Mouse (Mus musculus) mouse trophoblast stem cell (cell line): ENCODE results near the gene Defb43.

Experiments used
- in situ Hi-C, 2 experiments: fragments of 300-500 bp; cut with MseI, MboI; formaldehyde crosslinking; loops; 2 replicates in 1 of 2; 3 replicates in 1 of 2; pipeline ENCODE4 v1.15.1; 2025

The Defb43 gene

GRCm38 (mm10) chr14:63011471-63011870, at the start of gene Defb43:
Gene Defb43, plus strand, starts transcription at chr14:63011771.
- in situ Hi-C loops, result no loop called here

DNA sequence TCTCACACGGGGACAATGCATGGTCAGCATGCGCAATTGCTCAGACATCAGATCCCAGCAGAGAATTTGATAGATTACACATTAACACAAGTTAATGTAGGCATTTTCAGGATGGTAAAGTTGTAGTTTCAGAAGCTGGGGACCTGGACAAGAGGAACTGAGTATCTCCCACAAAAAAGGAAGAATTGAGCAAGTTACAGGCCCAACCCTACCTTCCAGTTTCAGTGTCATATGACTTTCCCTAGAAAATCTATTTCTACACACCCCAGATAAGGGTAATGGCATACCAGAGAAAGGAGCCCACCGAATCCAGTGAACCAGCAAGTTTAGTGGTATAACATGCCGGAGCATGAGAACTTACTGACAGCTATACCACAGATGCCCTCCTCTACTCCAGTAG, 47.9 kb upstream of the Defb43 start:
- in situ Hi-C loops, result no loop called here

DNA sequence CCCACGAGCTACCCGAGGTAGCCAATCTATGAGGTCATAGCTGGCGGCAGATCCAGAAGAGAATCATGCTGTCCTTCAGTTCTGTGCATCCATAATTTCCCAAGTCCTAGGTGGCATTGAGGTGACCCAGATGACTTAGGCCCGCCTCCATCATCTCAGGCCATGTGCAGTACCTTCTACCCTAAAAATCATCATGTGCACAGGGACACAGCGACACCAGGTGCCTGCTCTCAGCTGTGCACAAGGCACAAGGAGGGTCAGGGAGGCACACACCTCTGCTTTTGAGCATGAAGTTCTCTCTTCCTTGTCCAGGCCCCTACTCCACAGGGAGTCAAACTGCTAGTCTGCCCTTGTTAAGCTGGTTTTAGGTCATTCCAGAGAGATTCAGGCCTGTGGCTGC, 46.2 kb upstream of the Defb43 start:
- in situ Hi-C loops, result no loop called here

- in situ Hi-C loops, result no loop called here
These were observed 45.6 kb upstream of the Defb43 start for GRCm38 (mm10) chr14:62965811-62966520.

- in situ Hi-C loops, result no loop called here
These were observed 36.5 kb upstream of the Defb43 start for GRCm38 (mm10) chr14:62975046-62975445.

- in situ Hi-C loops, result no loop called here
These were observed 31.8 kb upstream of the Defb43 start for GRCm38 (mm10) chr14:62979815-62980214.

DNA sequence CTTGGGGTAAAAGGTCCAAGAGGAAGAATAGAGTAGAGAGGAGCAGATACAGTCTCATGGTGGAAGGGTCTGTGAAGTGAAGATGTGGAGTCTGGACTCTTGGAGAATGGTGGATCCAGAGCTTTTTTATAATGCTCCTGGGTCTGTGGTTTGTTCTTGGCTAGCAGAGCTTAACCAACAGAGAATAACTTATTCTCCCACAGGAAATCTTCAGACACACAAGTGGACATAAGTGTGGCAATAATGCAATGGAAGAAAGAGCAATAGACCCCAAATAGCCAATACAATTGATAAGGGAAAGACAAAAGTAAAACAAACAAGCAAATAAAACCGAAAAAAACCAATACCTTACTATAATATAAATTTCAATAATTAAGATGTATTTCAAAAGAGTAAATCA, 27.2 kb upstream of the Defb43 start, which contains the start of gene Defb48:
Defb48 (minus strand) TSS at position 101 of the 400 bp plus-strand sequence.
- in situ Hi-C loops, result no loop called here

DNA sequence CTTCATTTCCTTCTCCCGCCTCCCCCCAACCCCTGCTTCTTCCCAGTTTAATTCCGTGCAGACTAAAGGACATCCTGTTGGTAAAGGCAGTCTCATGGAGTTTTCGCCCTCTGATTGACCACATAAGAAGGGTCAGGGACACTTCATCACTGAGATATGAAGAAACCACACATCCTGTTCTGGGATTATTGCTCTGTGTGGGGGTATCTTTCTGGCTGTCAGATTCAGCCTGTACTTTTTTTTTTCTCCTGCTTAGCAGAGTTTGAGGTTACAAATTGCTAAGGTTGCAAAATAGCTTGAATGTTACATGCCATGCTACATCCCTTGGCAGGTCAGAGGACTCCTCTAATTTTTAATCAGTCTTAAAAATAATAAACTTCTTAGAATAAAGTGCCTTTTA, 20.3 kb upstream of the Defb43 start:
- in situ Hi-C loops, result no loop called here

DNA sequence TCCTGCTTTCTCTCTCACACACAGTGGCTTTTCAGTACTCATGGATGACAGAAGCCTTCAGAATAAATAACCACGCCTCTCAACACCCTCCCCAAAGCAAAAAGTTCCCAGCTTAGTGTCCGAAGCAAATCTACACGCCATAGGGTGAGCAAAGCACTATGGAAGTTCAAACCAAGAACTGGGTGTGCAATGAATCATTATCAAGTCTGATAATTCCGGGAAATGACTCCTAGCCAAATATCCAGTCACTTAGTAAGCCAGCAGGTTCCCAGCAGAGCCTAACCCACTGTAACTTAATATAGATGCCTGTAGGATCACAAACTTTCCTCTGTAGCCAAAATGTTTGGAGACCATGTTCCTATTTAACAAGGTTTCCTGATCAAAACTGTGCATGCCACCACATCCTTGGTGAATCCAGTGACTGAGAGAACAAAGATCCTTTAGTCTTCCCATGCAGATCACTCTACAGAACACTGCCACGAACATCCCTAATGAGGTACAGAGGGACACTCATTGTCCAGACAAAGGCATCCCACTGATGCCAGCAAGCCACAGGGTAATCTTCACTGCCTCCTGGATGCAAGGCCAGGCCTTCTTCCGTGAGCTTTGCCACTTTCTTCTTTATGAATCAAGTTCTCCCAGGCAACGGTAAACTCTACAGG, 19.6 kb upstream of the Defb43 start:
- in situ Hi-C loops, result no loop called here

DNA sequence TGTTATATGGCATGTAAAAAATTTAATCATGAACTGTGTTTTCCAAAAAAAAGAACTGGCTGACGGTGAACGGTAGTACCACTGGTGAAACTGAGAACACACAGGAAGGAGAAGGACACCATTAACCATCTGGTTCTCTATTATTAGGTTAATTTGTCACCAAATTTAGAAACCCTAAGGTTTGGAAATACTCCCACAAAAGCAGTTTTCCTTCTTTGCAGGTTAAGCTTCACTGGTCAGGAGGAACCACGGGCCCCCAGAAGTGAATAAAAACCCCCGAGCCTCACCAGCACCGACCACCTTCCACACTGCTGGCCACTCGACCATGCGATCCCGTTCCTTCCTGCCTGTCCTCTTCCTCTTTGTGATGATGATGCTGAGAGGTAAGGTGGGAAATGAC, 13.8 kb upstream of the Defb43 start, which contains the start of gene Defb47:
Defb47 (plus strand) TSS at position 301 of the 400 bp plus-strand sequence.
- in situ Hi-C loops, result no loop called here

- in situ Hi-C loops, result no loop called here
These were observed 12.6 kb upstream of the Defb43 start for GRCm38 (mm10) chr14:62998977-62999376.

DNA sequence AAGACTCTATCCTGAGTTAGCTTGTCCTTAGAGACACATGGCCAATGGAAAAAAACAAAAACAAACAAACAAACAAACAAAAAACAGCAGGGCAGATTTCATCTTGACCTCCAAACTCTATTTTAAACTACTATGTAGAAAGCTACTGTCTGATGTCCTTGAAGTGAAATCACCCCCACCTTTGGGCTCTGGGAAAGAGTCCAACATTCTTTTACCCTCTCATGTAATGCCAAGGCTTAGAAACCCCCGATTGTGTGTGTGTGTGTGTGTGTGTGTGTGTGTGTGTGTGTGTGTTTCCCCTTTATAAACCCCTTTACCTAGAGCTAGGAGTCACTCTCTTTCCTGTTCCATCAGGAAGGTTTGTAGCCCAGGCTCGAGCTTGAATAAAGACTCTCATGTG, 9.0 kb upstream of the Defb43 start:
- in situ Hi-C loops, result no loop called here

- in situ Hi-C loops, result no loop called here
These were observed 1.5 kb downstream of the Defb43 start for GRCm38 (mm10) chr14:63013082-63013481.

DNA sequence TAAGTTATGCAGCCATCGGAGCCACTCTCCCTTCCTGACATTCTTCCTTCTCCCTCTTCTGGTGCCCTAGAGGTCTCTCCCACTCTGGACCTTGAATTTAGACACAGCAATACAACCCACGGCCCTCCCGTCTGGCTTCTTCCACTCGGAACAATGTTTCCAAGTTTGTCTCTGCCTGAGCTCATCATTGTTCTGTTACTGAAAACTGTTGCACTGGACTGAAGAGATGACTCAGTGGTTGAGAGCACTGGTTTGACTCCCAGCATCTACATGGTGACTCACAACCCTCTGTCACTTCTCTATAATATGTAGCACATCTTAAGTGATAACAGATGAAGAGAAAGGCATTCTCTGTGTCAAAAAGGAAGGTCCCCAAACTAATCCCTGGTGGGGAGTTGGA, 3.1 kb downstream of the Defb43 start:
- in situ Hi-C loops, result no loop called here

GRCm38 (mm10) chr14:63020524-63021156, 9.1 kb downstream of the Defb43 start:
- in situ Hi-C loops, result no loop called here

DNA sequence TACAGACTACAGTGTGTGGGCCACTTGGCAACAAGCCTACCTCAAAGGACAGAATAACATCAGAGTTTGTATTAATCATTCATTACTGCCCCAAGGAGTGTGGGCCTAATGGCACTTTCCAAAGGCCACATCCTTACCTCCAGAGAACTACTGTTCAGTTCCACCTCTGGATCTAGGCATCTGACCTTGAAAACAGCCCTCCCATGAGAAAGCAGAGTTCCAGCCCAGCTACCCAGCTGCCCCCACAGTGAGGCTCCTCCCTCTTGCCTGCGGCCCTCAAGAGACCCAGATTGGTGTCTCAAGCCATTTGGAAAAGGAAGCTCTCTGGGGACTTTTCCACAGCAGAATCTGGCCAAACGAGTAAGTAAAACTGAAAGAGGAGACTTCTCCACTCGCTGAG, 35.1 kb downstream of the Defb43 start, which contains the start of gene Defb42:
Defb42 (plus strand) TSS at position 301 of the 400 bp plus-strand sequence.
- in situ Hi-C loops, result no loop called here

DNA sequence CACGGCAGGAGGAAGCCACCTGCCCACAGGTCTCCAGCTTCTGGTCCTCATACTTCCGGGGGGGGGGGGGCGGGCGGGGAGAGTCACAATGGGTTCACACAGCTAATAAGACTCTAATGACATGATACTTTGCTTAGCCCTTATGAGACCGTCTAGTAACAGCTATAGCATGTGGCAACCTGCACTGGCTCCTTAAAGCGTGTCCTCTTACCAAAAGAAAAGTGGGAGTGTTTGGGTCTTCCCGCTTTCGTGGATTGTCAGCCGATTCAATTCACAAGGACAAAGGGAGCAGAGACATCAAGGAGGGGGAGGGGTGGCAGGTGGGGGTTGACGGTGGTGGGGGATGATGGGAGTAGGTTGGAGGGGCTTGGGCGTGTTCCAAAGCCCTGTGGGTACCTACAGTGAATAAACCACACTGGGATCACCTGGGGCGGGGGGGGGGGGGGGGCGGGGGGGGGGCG, 38.4 kb downstream of the Defb43 start, which contains the start of gene Defb30:
Defb30 (minus strand) TSS at position 51 of the 461 bp plus-strand sequence.
- in situ Hi-C loops, result no loop called here

DNA sequence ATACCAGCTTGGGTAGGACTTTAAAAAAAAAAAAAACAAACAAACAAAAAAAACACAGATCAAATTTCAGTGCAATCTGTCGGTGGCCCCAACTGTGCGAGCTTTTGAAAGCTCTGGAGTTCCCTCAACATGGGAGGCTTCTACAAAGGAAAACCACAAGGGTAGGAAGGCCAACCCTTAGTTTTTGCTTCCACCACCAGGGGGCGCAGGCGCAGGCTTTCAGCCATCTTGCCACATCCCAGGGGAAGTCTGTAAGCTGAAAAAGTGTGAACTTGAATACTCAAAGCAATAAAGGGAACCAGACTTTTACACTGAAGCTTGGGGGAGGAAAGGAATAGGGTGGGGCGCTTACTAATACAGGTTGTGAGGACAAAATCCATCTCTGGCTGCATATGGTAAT, 39.2 kb downstream of the Defb43 start:
- in situ Hi-C loops, result no loop called here

DNA sequence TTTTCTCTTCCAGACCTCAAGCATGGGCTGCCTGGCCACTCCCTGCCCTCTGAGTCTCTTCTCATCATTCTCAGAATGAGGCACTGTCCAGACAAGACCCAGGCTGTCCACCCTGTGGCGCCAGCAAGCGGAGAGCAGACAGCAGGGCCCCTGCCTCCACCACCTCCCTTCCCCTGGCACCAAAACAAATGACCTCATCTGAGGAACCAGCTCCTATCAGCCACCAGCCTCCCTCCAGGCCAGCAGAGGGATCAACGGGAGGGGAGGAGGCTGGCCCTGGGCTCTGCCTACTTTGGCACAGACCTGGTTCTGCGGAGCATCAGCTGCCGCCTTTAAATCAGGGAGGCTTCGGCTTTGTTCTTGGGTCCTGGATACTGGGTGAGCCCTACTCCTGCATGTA, 43.2 kb downstream of the Defb43 start:
- in situ Hi-C loops, result no loop called here

- in situ Hi-C loops, result loop anchor here in 1 of 2 experiments (10.0 kb wide), 1 partner anchor 314 kb away; no protein-coding TSS in a partner anchor
These were observed 48.8 kb downstream of the Defb43 start for GRCm38 (mm10) chr14:63060361-63060760.

DNA sequence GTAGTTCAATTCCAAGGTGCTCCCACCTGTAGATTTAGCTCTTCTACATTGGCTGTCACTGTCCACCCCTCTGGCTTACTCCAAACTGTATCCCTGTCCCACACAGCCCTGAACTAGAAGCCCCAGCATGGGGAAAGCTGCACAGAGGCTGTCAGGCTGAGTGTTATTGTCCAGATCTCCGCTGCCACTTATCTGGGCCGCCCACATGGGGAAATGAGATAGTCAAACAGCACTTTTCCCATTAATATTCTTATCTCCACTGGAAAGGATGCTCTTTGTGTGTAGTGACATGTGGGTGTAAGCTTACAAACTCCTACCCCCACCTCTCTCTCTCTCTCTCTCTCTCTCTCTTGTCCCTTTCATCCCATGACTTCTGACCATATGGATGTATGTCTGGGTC, 50.6 kb downstream of the Defb43 start:
- in situ Hi-C loops, result loop anchor here in 1 of 2 experiments (10.0 kb wide), 1 partner anchor 313 kb away; no protein-coding TSS in a partner anchor

DNA sequence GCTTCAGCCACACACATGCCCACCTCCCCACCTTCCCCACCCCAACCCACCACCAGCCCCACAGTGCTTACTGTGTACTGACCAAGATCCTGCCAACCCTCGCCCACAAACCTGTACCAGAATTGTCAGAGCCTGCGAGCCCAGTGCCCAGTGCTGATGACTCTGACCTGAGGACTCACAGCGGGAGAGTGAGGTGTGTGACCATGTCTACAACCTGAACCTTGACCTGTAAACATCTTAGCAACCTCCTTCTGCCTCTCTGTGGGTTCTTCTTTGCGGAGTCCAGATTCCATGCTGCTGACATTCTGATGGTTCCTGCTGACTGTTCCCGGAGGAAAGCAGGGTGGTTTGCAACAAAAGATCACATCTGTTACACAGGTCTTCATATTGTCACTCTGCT, 53.8 kb downstream of the Defb43 start:
- in situ Hi-C loops, result loop anchor here in 1 of 2 experiments (10.0 kb wide), 1 partner anchor 309 kb away; no protein-coding TSS in a partner anchor
